Mouse (Mus musculus): ENCODE results near the gene Tsacc. TPM values are rescaled to one million over a fixed set of nuclear protein-coding genes. Genes with fewer than 3 reads are reported as not detected.

Tsacc gene
- polyA plus RNA-seq, 1 experiment from 2014 or later: 15.0 TPM

- peaks cover 7% of the 10 kb centered on the region for H3K4me1 ChIP-seq
- H3K4me3 ChIP-seq: no peak overlapping the region
- no peak overlapping the region for H3K9ac ChIP-seq
- 69% methylated on average over 6 of the region's 6 CpGs for WGBS
- no peak for ATAC-seq (ENCODE audit: insufficient number of reproducible peaks, insufficient read depth, low FRiP score, low TSS enrichment, low read depth)
- H3K4me2 ChIP-seq: no peak overlapping the region
- no peaks in the 10 kb centered on the region for H3K36me3 ChIP-seq
- no peaks in the 10 kb centered on the region for H3K9me3 ChIP-seq
- H3K27ac ChIP-seq: no peak overlapping the region
- peaks cover 65% of the 10 kb centered on the region for H3K27me3 ChIP-seq
Measured at GRCm38 (mm10) chr3:88252739-88253138, 44.1 kb downstream of the Tsacc start.

DNA sequence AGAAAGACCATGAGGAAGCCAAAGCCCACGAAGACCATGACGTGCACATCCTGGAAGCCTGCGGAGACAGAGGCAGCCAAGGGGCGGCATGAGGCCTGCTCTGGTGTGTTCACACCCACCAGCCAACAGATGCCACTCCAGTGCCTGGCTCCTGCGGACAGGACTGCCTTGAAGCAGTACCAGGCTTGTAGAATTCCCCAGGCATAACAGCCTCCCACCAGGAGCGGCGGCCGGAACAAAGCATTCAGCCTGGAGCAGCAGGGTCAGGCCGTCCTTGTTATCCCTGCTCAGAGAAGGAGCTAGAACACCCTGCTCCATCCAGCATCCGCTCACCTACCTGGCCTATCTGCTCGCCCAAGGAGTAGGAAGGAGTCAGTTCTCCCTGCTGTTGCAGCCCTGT is 48.4 kb downstream of the Tsacc start:
- H3K27me3 ChIP-seq: peaks cover 59% of the 10 kb centered on the region
- no peak overlapping the region for H3K4me3 ChIP-seq
- no peaks in the 10 kb centered on the region for H3K9me3 ChIP-seq
- no peaks in the 10 kb centered on the region for H3K4me1 ChIP-seq
- no peaks in the 10 kb centered on the region for H3K36me3 ChIP-seq
- WGBS: 67% methylated on average over 11 of the region's 11 CpGs
- no peak overlapping the region for H3K27ac ChIP-seq
- no peak overlapping the region for H3K9ac ChIP-seq
- H3K4me2 ChIP-seq: no peak overlapping the region
- ATAC-seq (ENCODE audit: insufficient number of reproducible peaks, insufficient read depth, low FRiP score, low TSS enrichment, low read depth): no peak

DNA sequence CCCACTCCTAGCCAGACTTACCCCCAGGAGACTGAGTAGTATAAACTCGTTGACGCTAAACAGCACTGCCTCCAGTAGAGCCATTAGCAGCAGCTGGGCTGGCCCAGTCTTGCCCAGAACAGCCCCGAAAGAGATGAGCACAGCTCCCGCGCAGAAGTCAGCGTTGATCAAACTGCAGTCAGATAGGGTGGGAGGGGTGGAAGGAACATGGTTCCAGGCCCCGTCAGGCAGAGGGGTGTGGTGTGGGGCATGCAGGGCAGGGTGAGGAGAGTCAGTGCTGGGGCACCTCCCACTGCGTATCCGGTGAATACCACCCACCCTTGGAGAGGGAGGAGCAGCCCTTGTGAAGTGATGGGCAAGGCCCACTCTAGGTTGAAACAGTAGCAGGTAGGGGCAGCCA is 49.1 kb downstream of the Tsacc start:
- 65% methylated on average over 9 of the region's 9 CpGs for WGBS
- Histone ChIP-seq H3K4me3 (no peak overlapping the region), H3K4me2 (no peak overlapping the region), H3K9ac (no peak overlapping the region), H3K27me3 (peaks cover 59% of the 10 kb centered on the region), H3K27ac (no peak overlapping the region), H3K36me3 (no peaks in the 10 kb centered on the region), H3K4me1 (no peaks in the 10 kb centered on the region), H3K9me3 (no peaks in the 10 kb centered on the region)
- no peak for ATAC-seq (ENCODE audit: insufficient number of reproducible peaks, insufficient read depth, low FRiP score, low TSS enrichment, low read depth)

DNA sequence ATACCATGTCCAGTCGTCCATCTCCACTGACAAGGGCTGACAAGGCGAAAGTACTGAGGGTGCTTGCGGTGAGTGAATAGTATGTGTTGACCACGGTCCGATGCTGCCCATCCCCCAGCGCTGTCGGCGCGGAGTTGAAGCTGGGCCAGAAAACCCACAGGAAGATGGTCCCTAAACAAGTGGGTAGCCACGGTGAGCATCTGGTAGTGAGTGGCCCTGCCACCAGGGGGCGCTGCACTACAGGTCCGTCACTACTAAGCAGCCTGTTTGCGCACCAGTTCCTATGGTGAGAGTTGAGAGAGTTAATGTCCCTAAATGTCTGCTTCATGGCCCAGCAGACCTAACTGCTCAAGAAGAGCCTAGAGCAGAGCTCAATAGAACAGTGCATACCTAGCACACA is 51.0 kb downstream of the Tsacc start:
- Histone ChIP-seq H3K36me3 (no peaks in the 10 kb centered on the region), H3K4me3 (no peak overlapping the region), H3K9me3 (no peaks in the 10 kb centered on the region), H3K4me2 (no peak overlapping the region), H3K4me1 (peaks cover 9% of the 10 kb centered on the region; the same call in 1 of the 2 replicates), H3K27ac (no peak overlapping the region), H3K9ac (no peak overlapping the region), H3K27me3 (peaks cover 68% of the 10 kb centered on the region)
- 16% methylated on average over 13 of the region's 13 CpGs for WGBS
- ATAC-seq (ENCODE audit: insufficient number of reproducible peaks, insufficient read depth, low FRiP score, low TSS enrichment, low read depth): no peak

DNA sequence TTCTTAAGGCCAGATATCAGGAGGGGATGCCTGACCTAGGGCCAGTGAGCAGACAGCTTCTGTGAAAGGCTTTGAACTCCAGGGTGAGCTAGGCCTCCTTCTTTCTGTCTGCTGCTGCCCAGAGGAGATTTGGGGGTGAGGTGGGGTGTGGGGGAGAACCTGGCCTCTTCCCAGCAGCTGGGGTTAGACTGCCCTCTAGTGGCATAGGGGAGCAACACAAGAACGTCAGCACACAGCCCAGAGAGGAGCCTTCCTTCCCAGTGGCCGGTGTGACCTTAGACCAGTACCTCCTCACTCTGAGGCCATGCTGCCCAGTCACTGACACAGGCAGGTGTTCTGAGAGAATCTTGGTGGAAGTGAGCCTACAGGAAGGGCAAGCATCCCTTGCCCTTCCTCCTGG is 52.7 kb downstream of the Tsacc start:
- peaks cover 9% of the 10 kb centered on the region; the same call in 1 of the 2 replicates for H3K4me1 ChIP-seq
- no peak overlapping the region for H3K4me2 ChIP-seq
- no peak overlapping the region for H3K4me3 ChIP-seq
- H3K27ac ChIP-seq: no peak overlapping the region
- no peak overlapping the region for H3K9ac ChIP-seq
- 0% methylated on average over 2 of the region's 2 CpGs for WGBS
- ATAC-seq (ENCODE audit: insufficient number of reproducible peaks, insufficient read depth, low FRiP score, low TSS enrichment, low read depth): no peak
- H3K9me3 ChIP-seq: no peaks in the 10 kb centered on the region
- H3K27me3 ChIP-seq: peaks cover 85% of the 10 kb centered on the region
- H3K36me3 ChIP-seq: no peaks in the 10 kb centered on the region

DNA sequence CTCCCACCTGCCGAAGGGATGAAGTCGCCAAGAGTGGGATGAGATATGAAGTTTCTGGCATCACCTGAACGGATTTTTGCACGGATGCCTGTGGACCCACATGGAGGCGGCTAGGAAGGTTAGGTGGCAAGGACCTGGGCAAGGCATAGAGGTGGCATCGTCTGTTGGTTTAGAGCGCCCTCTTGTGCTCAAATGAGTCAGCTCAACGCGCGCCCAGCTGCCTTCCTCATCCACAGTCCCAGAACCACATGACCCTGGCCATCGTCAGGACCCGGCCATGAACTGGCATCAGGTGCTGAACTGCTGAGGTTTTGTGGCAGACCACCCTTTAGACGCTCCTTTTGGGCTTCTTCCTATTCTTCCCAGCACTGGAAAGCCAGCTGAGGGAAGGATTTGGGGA is 54.3 kb downstream of the Tsacc start:
- no peak for ATAC-seq (ENCODE audit: insufficient number of reproducible peaks, insufficient read depth, low FRiP score, low TSS enrichment, low read depth)

GRCm38 (mm10) chr3:88241045-88241786 is 55.6 kb downstream of the Tsacc start:
- WGBS: 2% methylated on average over 48 of the region's 48 CpGs
- H3K36me3 ChIP-seq: no peaks in the 10 kb centered on the region
- H3K4me3 ChIP-seq: peak overlapping the region; percentile 31
- H3K4me1 ChIP-seq: peaks cover 9% of the 10 kb centered on the region; the same call in 1 of the 2 replicates
- H3K27me3 ChIP-seq: peaks cover 100% of the 10 kb centered on the region
- no peak overlapping the region for H3K27ac ChIP-seq
- no peaks in the 10 kb centered on the region for H3K9me3 ChIP-seq
- H3K9ac ChIP-seq: 0 out of 2 replicates have a peak overlapping the region, but pooled peaks have one; percentile 41
- ATAC-seq (ENCODE audit: insufficient number of reproducible peaks, insufficient read depth, low FRiP score, low TSS enrichment, low read depth): no peak
- peak overlapping the region; percentile 55 for H3K4me2 ChIP-seq

More for the DNA sequence above, 54.3 kb downstream of the Tsacc start:
- Histone ChIP-seq H3K27ac (no peak overlapping the region), H3K27me3 (peaks cover 89% of the 10 kb centered on the region), H3K36me3 (no peaks in the 10 kb centered on the region), H3K4me2 (no peak overlapping the region), H3K4me1 (peaks cover 9% of the 10 kb centered on the region; the same call in 1 of the 2 replicates), H3K9me3 (no peaks in the 10 kb centered on the region), H3K9ac (no peak overlapping the region), H3K4me3 (no peak overlapping the region)
- WGBS: 2% methylated on average over 13 of the region's 13 CpGs

GRCm38 (mm10) chr3:88239446-88239845 is 57.4 kb downstream of the Tsacc start:
- no peaks in the 10 kb centered on the region for H3K36me3 ChIP-seq
- no peak overlapping the region for H3K4me3 ChIP-seq
- no peak overlapping the region for H3K27ac ChIP-seq
- 41% methylated on average over 4 of the region's 4 CpGs for whole genome bisulfite sequencing
- H3K27me3 ChIP-seq: peaks cover 100% of the 10 kb centered on the region
- H3K9me3 ChIP-seq: no peaks in the 10 kb centered on the region
- no peak overlapping the region for H3K9ac ChIP-seq
- peaks cover 9% of the 10 kb centered on the region; the same call in 1 of the 2 replicates for H3K4me1 ChIP-seq
- H3K4me2 ChIP-seq: no peak overlapping the region
- ATAC-seq (ENCODE audit: insufficient number of reproducible peaks, insufficient read depth, low FRiP score, low TSS enrichment, low read depth): no peak

- ATAC-seq (ENCODE audit: insufficient number of reproducible peaks, insufficient read depth, low FRiP score, low TSS enrichment, low read depth): no peak
- whole genome bisulfite sequencing: 29% methylated on average over 8 of the region's 8 CpGs
- Histone ChIP-seq H3K27me3 (peaks cover 100% of the 10 kb centered on the region), H3K27ac (no peak overlapping the region), H3K4me2 (no peak overlapping the region), H3K9ac (no peak overlapping the region), H3K4me1 (peaks cover 9% of the 10 kb centered on the region; the same call in 1 of the 2 replicates), H3K9me3 (no peaks in the 10 kb centered on the region), H3K36me3 (no peaks in the 10 kb centered on the region), H3K4me3 (no peak overlapping the region)
Measured at GRCm38 (mm10) chr3:88238866-88239391, 57.9 kb downstream of the Tsacc start.

- Histone ChIP-seq H3K4me3 (no peak overlapping the region), H3K4me1 (peaks cover 9% of the 10 kb centered on the region; the same call in 1 of the 2 replicates), H3K9ac (no peak overlapping the region), H3K36me3 (no peaks in the 10 kb centered on the region), H3K4me2 (no peak overlapping the region), H3K27me3 (peaks cover 100% of the 10 kb centered on the region), H3K9me3 (no peaks in the 10 kb centered on the region), H3K27ac (no peak overlapping the region)
- 7% methylated on average over 10 of the region's 10 CpGs for WGBS
- ATAC-seq (ENCODE audit: insufficient number of reproducible peaks, insufficient read depth, low FRiP score, low TSS enrichment, low read depth): no peak
Measured at GRCm38 (mm10) chr3:88237556-88238194, 59.1 kb downstream of the Tsacc start.

- Histone ChIP-seq H3K4me2 (no peak overlapping the region), H3K4me1 (peaks cover 9% of the 10 kb centered on the region; the same call in 1 of the 2 replicates)
- WGBS: 10% methylated on average over 6 of the region's 6 CpGs
Measured at GRCm38 (mm10) chr3:88237161-88237555, 59.6 kb downstream of the Tsacc start.

GRCm38 (mm10) chr3:88235616-88236015 is 61.2 kb downstream of the Tsacc start:
- Histone ChIP-seq H3K27me3 (peaks cover 99% of the 10 kb centered on the region), H3K4me3 (no peak overlapping the region), H3K27ac (no peak overlapping the region), H3K36me3 (no peaks in the 10 kb centered on the region), H3K9ac (no peak overlapping the region), H3K9me3 (no peaks in the 10 kb centered on the region), H3K4me1 (no peaks in the 10 kb centered on the region), H3K4me2 (no peak overlapping the region)
- WGBS: 26% methylated on average over 2 of the region's 2 CpGs
- no peak for ATAC-seq (ENCODE audit: insufficient number of reproducible peaks, insufficient read depth, low FRiP score, low TSS enrichment, low read depth)

More at GRCm38 (mm10) chr3:88237161-88237555, 59.6 kb downstream of the Tsacc start:
- no peak for ATAC-seq (ENCODE audit: insufficient number of reproducible peaks, insufficient read depth, low FRiP score, low TSS enrichment, low read depth)
- Histone ChIP-seq H3K27ac (no peak overlapping the region), H3K4me3 (no peak overlapping the region), H3K27me3 (peaks cover 99% of the 10 kb centered on the region), H3K9me3 (no peaks in the 10 kb centered on the region), H3K36me3 (no peaks in the 10 kb centered on the region), H3K9ac (no peak overlapping the region)

All from embryonic facial prominence, embryonic 13.5 days (tissue).